In genomic region chr19:4855470-4855820, GRCm38 (mm10) we compare ENCODE assay signal across 8 mouse cellular contexts. TPM values are rescaled to one million over a fixed set of nuclear protein-coding genes. Genes with fewer than 3 reads are reported as not detected.
DNase-seq lines count a peak whose midpoint lies in the region; ATAC-seq and TF ChIP-seq lines count a peak whose summit lies in the region.

No protein-coding gene starts in this region.

- H3K9ac ChIP-seq in intestine, embryonic 16.5 days (ENCODE audit: low read depth, low read length), result peak overlapping the region; percentile 73
- peak overlapping the region; percentile 74 for H3K9ac ChIP-seq in neural tube, embryonic 12.5 days

- peak overlapping the region; percentile 79 for H3K4me3 ChIP-seq in lung, adult 2 months (replicated peaks; ENCODE audit: extremely low read depth, low read depth, low read length)
- peak overlapping the region; percentile 71 for H3K4me3 ChIP-seq in forebrain, embryonic 10.5 days
- peak overlapping the region; percentile 65 for H3K4me3 ChIP-seq in intestine, embryonic 16.5 days (ENCODE audit: low read length)
- peak overlapping the region; percentile 52 for H3K4me3 ChIP-seq in neural tube, embryonic 12.5 days

- ATAC-seq in intestine, embryonic 16.5 days, result no peak; the same call in 1 of the 2 replicates
- 0 out of 2 replicates have a peak, but pooled peaks have one; percentile 25 for ATAC-seq in neural tube, embryonic 12.5 days (ENCODE audit: low FRiP score, low read depth)

- H3K36me3 ChIP-seq in forebrain, embryonic 10.5 days (replicated peaks), result peaks cover 4% of the 10 kb centered on the region; the same call in 1 of the 2 replicates
- no peaks in the 10 kb centered on the region for H3K36me3 ChIP-seq in intestine, embryonic 16.5 days (ENCODE audit: control insufficient read depth, insufficient read depth, low read length)
- 0 out of 2 replicates have a peak, but pooled peaks cover 3% of the 10 kb centered on the region for H3K36me3 ChIP-seq in neural tube, embryonic 12.5 days

- no peaks in the 10 kb centered on the region for H3K4me1 ChIP-seq in lung, adult 2 months (ENCODE audit: control insufficient read depth, insufficient read depth, low read length)
- H3K4me1 ChIP-seq in forebrain, embryonic 10.5 days, result peaks cover 20% of the 10 kb centered on the region
- H3K4me1 ChIP-seq in intestine, embryonic 16.5 days (ENCODE audit: control insufficient read depth, insufficient read depth, low read length), result peaks cover 4% of the 10 kb centered on the region; the same call in 1 of the 2 replicates
- peaks cover 16% of the 10 kb centered on the region; the same call in 1 of the 2 replicates for H3K4me1 ChIP-seq in neural tube, embryonic 12.5 days

- peaks cover 15% of the 10 kb centered on the region for H3K27me3 ChIP-seq in forebrain, embryonic 10.5 days (ENCODE audit: poor library complexity, severe bottlenecking)
- H3K27me3 ChIP-seq in intestine, embryonic 16.5 days (replicated peaks; ENCODE audit: control insufficient read depth, insufficient read depth, low read length), result 0 out of 2 replicates have a peak, but pooled peaks cover 3% of the 10 kb centered on the region
- H3K27me3 ChIP-seq in neural tube, embryonic 12.5 days (replicated peaks), result 0 out of 2 replicates have a peak, but pooled peaks cover 3% of the 10 kb centered on the region

- peak overlapping the region; percentile 98 for H3K4me2 ChIP-seq in intestine, embryonic 16.5 days (ENCODE audit: low read depth, low read length)
- peak overlapping the region; percentile 99 for H3K4me2 ChIP-seq in neural tube, embryonic 12.5 days (replicated peaks)

- no peaks in the 10 kb centered on the region for H3K9me3 ChIP-seq in forebrain, embryonic 10.5 days
- no peaks in the 10 kb centered on the region for H3K9me3 ChIP-seq in intestine, embryonic 16.5 days (ENCODE audit: control insufficient read depth, low read length)
- H3K9me3 ChIP-seq in neural tube, embryonic 12.5 days, result no peaks in the 10 kb centered on the region

- no peak for DNase-seq in lung, adult 2 months
- no peak for DNase-seq in lung, postnatal 10 days
- DNase-seq in forebrain, embryonic 10.5 days (ENCODE audit: extremely low spot score, low spot score), result no peak
- DNase-seq in frontal cortex, postnatal 36 days (ENCODE audit: low spot score in 2 of 2), result no peak
- DNase-seq in thymus, postnatal 14 days, result no peak
- DNase-seq in spleen, postnatal 14 days (ENCODE audit: low spot score in 2 of 2), result no peak

- peak overlapping the region; percentile 82 for H3K27ac ChIP-seq in forebrain, embryonic 10.5 days
- H3K27ac ChIP-seq in intestine, embryonic 16.5 days (ENCODE audit: low read length), result no peak overlapping the region
- H3K27ac ChIP-seq in neural tube, embryonic 12.5 days, result peak overlapping the region; percentile 53; the same call in 1 of the 2 replicates

- TF ChIP-seq POLR2A in lung, adult 2 months (IDR thresholded peaks at IDR 0.05; ENCODE audit: borderline replicate concordance, extremely low read depth, low read depth, low read length), result no peak

- TF ChIP-seq CTCF in lung, adult 2 months (IDR thresholded peaks at IDR 0.05; ENCODE audit: insufficient read depth, low read length), result no peak

- WGBS in lung, adult 2 months, result 5% methylated on average over 14 of the region's 14 CpGs
- 2% methylated on average over 14 of the region's 14 CpGs for WGBS in forebrain, embryonic 10.5 days
- WGBS in intestine, embryonic 16.5 days, result 4% methylated on average over 14 of the region's 14 CpGs
- 2% methylated on average over 14 of the region's 14 CpGs for WGBS in neural tube, embryonic 12.5 days

RNA-seq across cellular contexts. Expression of gene Ctsf, which starts 0.5 kb away (rescaled TPM):
- polyA plus RNA-seq in lung, adult 2 months (2012; rRNA removed), result 48.7 and 76.1 TPM in 2 replicates
- 21.4 and 25.5 TPM in 2 replicates for polyA plus RNA-seq in forebrain, embryonic 10.5 days (2016; fragmentation: Nextera tagmentation; extraction: Ambion mirVana)
- 24.0 and 26.3 TPM in 2 replicates for polyA plus RNA-seq in intestine, embryonic 16.5 days (2015; fragmentation: Nextera tagmentation; extraction: Ambion mirVana)
- polyA plus RNA-seq in neural tube, embryonic 12.5 days (2016; fragmentation: Nextera tagmentation; extraction: Ambion mirVana), result 59.0 and 61.8 TPM in 2 replicates

RNA-seq across cellular contexts. Expression of gene Ccdc87, which starts 16.3 kb away (rescaled TPM):
- polyA plus RNA-seq in lung, adult 2 months (2012; rRNA removed), result 0.33 and 0.46 TPM in 2 replicates
- polyA plus RNA-seq in forebrain, embryonic 10.5 days (2016; fragmentation: Nextera tagmentation; extraction: Ambion mirVana), result 0.18 TPM in 1 of 2 replicates, not detected in the other
- 0.06 TPM in 1 of 2 replicates, not detected in the other for polyA plus RNA-seq in intestine, embryonic 16.5 days (2015; fragmentation: Nextera tagmentation; extraction: Ambion mirVana)
- 0.14 and 0.26 TPM in 2 replicates for polyA plus RNA-seq in neural tube, embryonic 12.5 days (2016; fragmentation: Nextera tagmentation; extraction: Ambion mirVana)

RNA-seq across cellular contexts. Expression of gene Ccs, which starts 16.3 kb away (rescaled TPM):
- polyA plus RNA-seq in lung, adult 2 months (2012; rRNA removed), result 32.5 and 44.7 TPM in 2 replicates
- 40.5 and 47.2 TPM in 2 replicates for polyA plus RNA-seq in forebrain, embryonic 10.5 days (2016; fragmentation: Nextera tagmentation; extraction: Ambion mirVana)
- 61.4 and 65.8 TPM in 2 replicates for polyA plus RNA-seq in intestine, embryonic 16.5 days (2015; fragmentation: Nextera tagmentation; extraction: Ambion mirVana)
- polyA plus RNA-seq in neural tube, embryonic 12.5 days (2016; fragmentation: Nextera tagmentation; extraction: Ambion mirVana), result 42.3 and 44.1 TPM in 2 replicates

RNA-seq across cellular contexts. Expression of gene Actn3, which starts 22.3 kb away (rescaled TPM):
- polyA plus RNA-seq in lung, adult 2 months (2012; rRNA removed), result 0.44 and 22.2 TPM in 2 replicates
- 2.0 and 2.2 TPM in 2 replicates for polyA plus RNA-seq in forebrain, embryonic 10.5 days (2016; fragmentation: Nextera tagmentation; extraction: Ambion mirVana)
- 1.1 and 1.3 TPM in 2 replicates for polyA plus RNA-seq in intestine, embryonic 16.5 days (2015; fragmentation: Nextera tagmentation; extraction: Ambion mirVana)
- 3.3 TPM in 2 replicates for polyA plus RNA-seq in neural tube, embryonic 12.5 days (2016; fragmentation: Nextera tagmentation; extraction: Ambion mirVana)

RNA-seq across cellular contexts. Expression of gene Zdhhc24, which starts 23.0 kb away (rescaled TPM):
- 22.3 and 23.6 TPM in 2 replicates for polyA plus RNA-seq in lung, adult 2 months (2012; rRNA removed)
- 11.5 and 13.2 TPM in 2 replicates for polyA plus RNA-seq in forebrain, embryonic 10.5 days (2016; fragmentation: Nextera tagmentation; extraction: Ambion mirVana)
- polyA plus RNA-seq in intestine, embryonic 16.5 days (2015; fragmentation: Nextera tagmentation; extraction: Ambion mirVana), result 10.9 and 11.1 TPM in 2 replicates
- 21.4 and 22.1 TPM in 2 replicates for polyA plus RNA-seq in neural tube, embryonic 12.5 days (2016; fragmentation: Nextera tagmentation; extraction: Ambion mirVana)
